Mouse (Mus musculus): ENCODE measurements at regions not wholly inside any gene's neighbourhood (a gene's known extent, or its start where the extent isn't known, plus 50 kb on each side); places are given as distances from the start of the nearest gene placed in this dataset.

- ATAC-seq = no peak
- H3K36me3 ChIP-seq (ENCODE audit: control insufficient read depth, insufficient read depth) = no peaks in the 10 kb centered on the region
- H3K4me2 ChIP-seq (replicated peaks; ENCODE audit: low read depth) = no peak overlapping the region
- no peak overlapping the region for H3K4me3 ChIP-seq (ENCODE audit: low read depth, low read length)
- H3K27me3 ChIP-seq (replicated peaks; ENCODE audit: control insufficient read depth, insufficient read depth, low read length) = no peaks in the 10 kb centered on the region
- TF ChIP-seq CTCF (IDR thresholded peaks at IDR 0.05; ENCODE audit: low read depth) = no peak
- H3K9ac ChIP-seq (ENCODE audit: low read depth, low read length) = no peak overlapping the region
- H3K27ac ChIP-seq (ENCODE audit: low read depth, low read length) = no peak overlapping the region
- WGBS = 25% methylated on average over 5 of the region's 5 CpGs
- H3K4me1 ChIP-seq (replicated peaks; ENCODE audit: control insufficient read depth, insufficient read depth, low read length) = no peaks in the 10 kb centered on the region
- H3K9me3 ChIP-seq (ENCODE audit: control insufficient read depth) = no peaks in the 10 kb centered on the region
These were observed 509.2 kb downstream of the Plekhb2 start for GRCm38 (mm10) chr1:35358981-35359380.

GRCm38 (mm10) chr1:35361465-35361864 is 511.7 kb downstream of the Plekhb2 start:
- H3K9me3 ChIP-seq (ENCODE audit: control insufficient read depth) = no peaks in the 10 kb centered on the region
- no peak overlapping the region for H3K27ac ChIP-seq (ENCODE audit: low read depth, low read length)
- H3K27me3 ChIP-seq (replicated peaks; ENCODE audit: control insufficient read depth, insufficient read depth, low read length) = no peaks in the 10 kb centered on the region
- H3K4me1 ChIP-seq (replicated peaks; ENCODE audit: control insufficient read depth, insufficient read depth, low read length) = no peaks in the 10 kb centered on the region
- no peak overlapping the region for H3K9ac ChIP-seq (ENCODE audit: low read depth, low read length)
- ATAC-seq = no peak
- no peak for TF ChIP-seq CTCF (IDR thresholded peaks at IDR 0.05; ENCODE audit: low read depth)
- H3K4me2 ChIP-seq (replicated peaks; ENCODE audit: low read depth) = no peak overlapping the region
- no peak overlapping the region for H3K4me3 ChIP-seq (ENCODE audit: low read depth, low read length)
- WGBS = 23% methylated on average over 3 of the region's 3 CpGs
- H3K36me3 ChIP-seq (ENCODE audit: control insufficient read depth, insufficient read depth) = no peaks in the 10 kb centered on the region

GRCm38 (mm10) chr1:35362836-35363235 is 513.1 kb downstream of the Plekhb2 start:
- no peak overlapping the region for H3K27ac ChIP-seq (ENCODE audit: low read depth, low read length)
- no peaks in the 10 kb centered on the region for H3K9me3 ChIP-seq (ENCODE audit: control insufficient read depth)
- no peaks in the 10 kb centered on the region for H3K27me3 ChIP-seq (replicated peaks; ENCODE audit: control insufficient read depth, insufficient read depth, low read length)
- no peaks in the 10 kb centered on the region for H3K4me1 ChIP-seq (replicated peaks; ENCODE audit: control insufficient read depth, insufficient read depth, low read length)
- no peak overlapping the region for H3K4me2 ChIP-seq (replicated peaks; ENCODE audit: low read depth)
- H3K4me3 ChIP-seq (ENCODE audit: low read depth, low read length) = no peak overlapping the region
- no peak for TF ChIP-seq CTCF (IDR thresholded peaks at IDR 0.05; ENCODE audit: low read depth)
- no peak for ATAC-seq
- H3K36me3 ChIP-seq (ENCODE audit: control insufficient read depth, insufficient read depth) = no peaks in the 10 kb centered on the region
- WGBS = 45% methylated on average over 3 of the region's 3 CpGs
- no peak overlapping the region for H3K9ac ChIP-seq (ENCODE audit: low read depth, low read length)

GRCm38 (mm10) chr1:35366559-35366958 is 516.8 kb downstream of the Plekhb2 start:
- no peak overlapping the region for H3K27ac ChIP-seq (ENCODE audit: low read depth, low read length)
- ATAC-seq = no peak

GRCm38 (mm10) chr1:35372751-35373150 is 523.0 kb downstream of the Plekhb2 start:
- TF ChIP-seq CTCF (IDR thresholded peaks at IDR 0.05; ENCODE audit: low read depth) = no peak
- H3K4me2 ChIP-seq (replicated peaks; ENCODE audit: low read depth) = no peak overlapping the region

More at GRCm38 (mm10) chr1:35366559-35366958, 516.8 kb downstream of the Plekhb2 start:
- no peaks in the 10 kb centered on the region for H3K9me3 ChIP-seq (ENCODE audit: control insufficient read depth)
- no peak overlapping the region for H3K4me3 ChIP-seq (ENCODE audit: low read depth, low read length)
- no peak overlapping the region for H3K9ac ChIP-seq (ENCODE audit: low read depth, low read length)
- 29% methylated on average over 2 of the region's 2 CpGs for WGBS
- no peaks in the 10 kb centered on the region for H3K36me3 ChIP-seq (ENCODE audit: control insufficient read depth, insufficient read depth)
- no peaks in the 10 kb centered on the region for H3K27me3 ChIP-seq (replicated peaks; ENCODE audit: control insufficient read depth, insufficient read depth, low read length)
- no peaks in the 10 kb centered on the region for H3K4me1 ChIP-seq (replicated peaks; ENCODE audit: control insufficient read depth, insufficient read depth, low read length)
- no peak overlapping the region for H3K4me2 ChIP-seq (replicated peaks; ENCODE audit: low read depth)
- TF ChIP-seq CTCF (IDR thresholded peaks at IDR 0.05; ENCODE audit: low read depth) = no peak

GRCm38 (mm10) chr1:35380633-35381385 is 531.0 kb downstream of the Plekhb2 start:
- TF ChIP-seq CTCF (IDR thresholded peaks at IDR 0.05; ENCODE audit: low read depth) = no peak
- ATAC-seq = no peak
- no peak overlapping the region for H3K9ac ChIP-seq (ENCODE audit: low read depth, low read length)
- H3K27ac ChIP-seq (ENCODE audit: low read depth, low read length) = no peak overlapping the region
- no peak overlapping the region for H3K4me2 ChIP-seq (replicated peaks; ENCODE audit: low read depth)
- H3K4me3 ChIP-seq (ENCODE audit: low read depth, low read length) = no peak overlapping the region
- no peaks in the 10 kb centered on the region for H3K4me1 ChIP-seq (replicated peaks; ENCODE audit: control insufficient read depth, insufficient read depth, low read length)
- 66% methylated on average over 11 of the region's 11 CpGs for WGBS
- no peaks in the 10 kb centered on the region for H3K36me3 ChIP-seq (ENCODE audit: control insufficient read depth, insufficient read depth)
- no peaks in the 10 kb centered on the region for H3K27me3 ChIP-seq (replicated peaks; ENCODE audit: control insufficient read depth, insufficient read depth, low read length)
- no peaks in the 10 kb centered on the region for H3K9me3 ChIP-seq (ENCODE audit: control insufficient read depth)

More at GRCm38 (mm10) chr1:35372751-35373150, 523.0 kb downstream of the Plekhb2 start:
- H3K27me3 ChIP-seq (replicated peaks; ENCODE audit: control insufficient read depth, insufficient read depth, low read length) = no peaks in the 10 kb centered on the region
- ATAC-seq = no peak
- no peaks in the 10 kb centered on the region for H3K36me3 ChIP-seq (ENCODE audit: control insufficient read depth, insufficient read depth)
- no peaks in the 10 kb centered on the region for H3K4me1 ChIP-seq (replicated peaks; ENCODE audit: control insufficient read depth, insufficient read depth, low read length)
- WGBS = 87% methylated on average over 4 of the region's 4 CpGs
- H3K27ac ChIP-seq (ENCODE audit: low read depth, low read length) = no peak overlapping the region
- no peak overlapping the region for H3K4me3 ChIP-seq (ENCODE audit: low read depth, low read length)
- H3K9ac ChIP-seq (ENCODE audit: low read depth, low read length) = no peak overlapping the region
- H3K9me3 ChIP-seq (ENCODE audit: control insufficient read depth) = no peaks in the 10 kb centered on the region

Data from intestine, postnatal 0 days (tissue).